Mouse (Mus musculus): ENCODE measurements around the gene Net1. TPM values are rescaled to one million over a fixed set of nuclear protein-coding genes. Genes with fewer than 3 reads are reported as not detected.
"Not testable (repeated sequence)": the region's sequence is repeated elsewhere in the genome, so short reads cannot be mapped to it uniquely, and the experiment has no call there.

Gene Net1
- total RNA-seq, 2 experiments from 2014 or later: 38.0 to 102 TPM

DNA sequence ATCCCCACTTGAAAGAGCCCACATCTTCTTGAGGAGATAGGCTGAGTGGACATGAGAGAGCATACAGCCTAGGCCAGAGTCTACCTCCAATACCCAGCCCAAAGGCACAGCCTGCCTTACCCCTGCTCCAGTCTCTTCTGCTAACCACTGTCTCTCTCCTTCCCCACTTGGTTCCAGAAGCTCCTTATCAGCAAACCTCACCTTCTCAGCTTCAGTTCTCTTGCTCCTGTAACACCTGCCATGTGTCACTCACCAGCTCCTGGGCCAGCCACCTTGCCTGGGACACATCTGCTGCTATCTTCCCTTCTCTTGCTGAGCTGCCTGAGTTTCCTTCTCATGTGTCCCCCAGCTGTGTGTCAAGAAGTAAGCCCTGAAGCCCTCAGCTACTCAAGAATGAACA is 84.4 kb downstream of the Net1 start:
- not testable (repeated sequence) for ATAC-seq (ENCODE audit: poor library complexity, severe bottlenecking)

DNA sequence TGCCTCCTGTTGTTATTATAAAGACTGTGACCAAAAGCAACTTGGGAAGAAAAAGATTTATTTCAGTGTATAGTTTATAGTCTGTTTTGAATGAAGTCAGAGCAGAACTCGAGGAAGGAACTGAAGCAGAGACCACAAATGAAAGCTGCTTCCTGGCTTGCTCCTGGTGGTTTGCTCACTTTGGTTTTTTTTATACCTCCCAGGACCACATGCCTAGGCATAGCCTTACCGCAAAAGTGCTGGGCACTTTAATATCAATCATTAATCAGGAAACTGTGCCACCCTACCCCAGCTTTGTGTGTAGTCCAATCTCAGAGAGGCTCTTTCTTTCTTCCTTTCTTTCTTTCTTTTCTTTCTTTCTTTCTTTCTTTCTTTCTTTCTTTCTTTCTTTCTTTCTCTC is 85.6 kb downstream of the Net1 start:
- peak; percentile 28; the same call in 1 of the 2 replicates for ATAC-seq (ENCODE audit: poor library complexity, severe bottlenecking)

Other genes with a start within 250 kb of the Net1 start
- not detected in 2 replicates for gene Calml3, start 113.9 kb downstream of the Net1 start, total RNA-seq (2015)
- not detected in 2 replicates for gene Calml3, start 113.9 kb downstream of the Net1 start, total RNA-seq (2017)
- gene Calm4, start 80.5 kb downstream of the Net1 start, total RNA-seq (2015): not detected in 2 replicates
- gene Calm4, start 80.5 kb downstream of the Net1 start, total RNA-seq (2017): not detected in 2 replicates
- gene Calm5, start 64.0 kb downstream of the Net1 start, total RNA-seq (2015): not detected in 2 replicates
- gene Calm5, start 64.0 kb downstream of the Net1 start, total RNA-seq (2017): not detected in 2 replicates
- not detected in 2 replicates for gene Tubal3, start 54 bp upstream of the Net1 start, total RNA-seq (2015)
- not detected in 2 replicates for gene Tubal3, start 54 bp upstream of the Net1 start, total RNA-seq (2017)
- gene Ucn3, start 27.1 kb upstream of the Net1 start, total RNA-seq (2015): not detected in 2 replicates
- not detected in 2 replicates for gene Ucn3, start 27.1 kb upstream of the Net1 start, total RNA-seq (2017)
- not detected in 2 replicates for gene Akr1c14, start 130.8 kb upstream of the Net1 start, total RNA-seq (2015)
- gene Akr1c14, start 130.8 kb upstream of the Net1 start, total RNA-seq (2017): not detected in 2 replicates
- gene Akr1c18, start 232.4 kb upstream of the Net1 start, total RNA-seq (2015): 0.65 and 0.84 TPM in 2 replicates
- 0.20 and 1.0 TPM in 2 replicates for gene Akr1c18, start 232.4 kb upstream of the Net1 start, total RNA-seq (2017)

All from megakaryocyte, adult 5-6 weeks (primary cell).